Mouse (Mus musculus) C2C12 (cell line): ENCODE measurements around the gene Chrm5. TPM values are rescaled to one million over a fixed set of nuclear protein-coding genes. Genes with fewer than 3 reads are reported as not detected.

Source experiments
- H3K27me3 ChIP-seq: one replicate; pipeline ENCODE4 v1.6.1; 2011; ENCODE audit not compliant: control insufficient read depth, insufficient read depth, insufficient read length
- H3K36me3 ChIP-seq: one replicate; pipeline ENCODE4 v1.6.1; 2011; ENCODE audit not compliant: control insufficient read depth, insufficient read depth
- H3K4me3 ChIP-seq: one replicate; pipeline ENCODE4 v1.5.1; 2011; ENCODE audit warnings: mild to moderate bottlenecking, control low read depth; ENCODE audit not compliant: poor library complexity, insufficient read depth, severe bottlenecking
- H3K79me2 ChIP-seq: one replicate; pipeline ENCODE4 v1.6.1; 2011; ENCODE audit not compliant: control insufficient read depth, insufficient read depth
- H3K79me3 ChIP-seq: one replicate; pipeline ENCODE4 v1.6.1; 2011; ENCODE audit warnings: low read depth, control low read depth
- H3ac ChIP-seq: one replicate; pipeline ENCODE3; 2011; ENCODE audit warnings: low read depth; ENCODE audit not compliant: control insufficient read depth, insufficient read length
- CEBPB ChIP-seq: IDR thresholded peaks from one replicate; pipeline ENCODE4 v1.6.1; 2011; ENCODE audit warnings: low read depth, mild to moderate bottlenecking, control low read depth, moderate library complexity
- CTCF ChIP-seq: IDR thresholded peaks from one replicate; pipeline ENCODE4 v1.5.1; 2011; ENCODE audit not compliant: control insufficient read depth, insufficient read depth, insufficient read length
- FOSL1 ChIP-seq: IDR thresholded peaks from one replicate; pipeline ENCODE4 v1.8.0; 2011; ENCODE audit warnings: mild to moderate bottlenecking, low read length; ENCODE audit not compliant: poor library complexity, insufficient read depth, severe bottlenecking
- MYOD1 ChIP-seq: IDR thresholded peaks from one replicate; pipeline ENCODE4 v1.6.1; 2011; ENCODE audit warnings: low read depth; ENCODE audit not compliant: control insufficient read depth, insufficient read length
- MYOG ChIP-seq: IDR thresholded peaks from one replicate; pipeline ENCODE4 v1.6.1; 2011; ENCODE audit not compliant: control insufficient read depth, insufficient read length; ENCODE audit errors: extremely low read depth
- USF1 ChIP-seq: IDR thresholded peaks from one replicate; pipeline ENCODE4 v1.6.1; 2011; ENCODE audit warnings: low read depth, mild to moderate bottlenecking, control low read depth, moderate library complexity
- polyA plus RNA-seq: library from polyadenylated mRNA; unstranded; fragments of >200 nt; fragmentation: generic; extraction: Trizol; gene quantifications from one replicate; pipeline ENCODE4 v1.2.1, GENCODE M21; 2012; ENCODE audit warnings: missing spikeins

Gene Chrm5
- polyA plus RNA-seq, 1 experiment: not detected

DNA sequence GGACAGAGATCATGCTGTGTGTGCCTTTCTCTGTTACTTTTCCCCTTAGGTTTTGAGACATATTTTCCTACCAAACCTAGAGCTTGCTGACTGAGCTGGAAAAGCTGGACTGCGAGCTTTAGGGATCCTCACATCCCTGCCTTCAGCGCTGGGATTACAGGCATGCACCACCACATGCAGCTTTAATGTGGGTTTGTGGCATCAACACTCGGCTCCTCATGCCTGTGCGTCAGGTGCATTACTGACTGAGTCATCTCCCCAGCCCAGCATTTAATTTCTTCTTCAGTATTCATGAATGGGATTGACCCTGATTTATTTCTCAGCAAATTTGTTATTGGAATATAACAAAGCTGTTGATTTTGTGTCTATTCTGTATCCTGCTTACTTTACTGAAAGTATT, 44.3 kb downstream of the Chrm5 start:
- no peaks in the 10 kb centered on the region for H3K27me3 ChIP-seq
- no peak overlapping the region for H3K4me3 ChIP-seq
- H3K79me2 ChIP-seq: no peaks in the 10 kb centered on the region
- no peaks in the 10 kb centered on the region for H3K36me3 ChIP-seq
- no peak for TF ChIP-seq CEBPB
- TF ChIP-seq MYOG: no peak
- no peak for TF ChIP-seq FOSL1
- TF ChIP-seq MYOD1: peak; percentile 57
- H3ac ChIP-seq: no peak overlapping the region
- no peaks in the 10 kb centered on the region for H3K79me3 ChIP-seq

GRCm38 (mm10) chr2:112433359-112433758, 47.2 kb downstream of the Chrm5 start:
- Histone ChIP-seq H3K79me2 (no peaks in the 10 kb centered on the region), H3K4me3 (no peak overlapping the region), H3K36me3 (no peaks in the 10 kb centered on the region), H3K27me3 (no peaks in the 10 kb centered on the region), H3K79me3 (no peaks in the 10 kb centered on the region), H3ac (no peak overlapping the region)
- peak; percentile 41 for TF ChIP-seq CEBPB
- no peak for TF ChIP-seq FOSL1

GRCm38 (mm10) chr2:112432523-112432922, 48.0 kb downstream of the Chrm5 start:
- Histone ChIP-seq H3K27me3 (no peaks in the 10 kb centered on the region), H3K4me3 (no peak overlapping the region), H3K79me3 (no peaks in the 10 kb centered on the region), H3ac (no peak overlapping the region), H3K36me3 (no peaks in the 10 kb centered on the region), H3K79me2 (no peaks in the 10 kb centered on the region)
- TF ChIP-seq CEBPB (no peak), MYOD1 (no peak)

DNA sequence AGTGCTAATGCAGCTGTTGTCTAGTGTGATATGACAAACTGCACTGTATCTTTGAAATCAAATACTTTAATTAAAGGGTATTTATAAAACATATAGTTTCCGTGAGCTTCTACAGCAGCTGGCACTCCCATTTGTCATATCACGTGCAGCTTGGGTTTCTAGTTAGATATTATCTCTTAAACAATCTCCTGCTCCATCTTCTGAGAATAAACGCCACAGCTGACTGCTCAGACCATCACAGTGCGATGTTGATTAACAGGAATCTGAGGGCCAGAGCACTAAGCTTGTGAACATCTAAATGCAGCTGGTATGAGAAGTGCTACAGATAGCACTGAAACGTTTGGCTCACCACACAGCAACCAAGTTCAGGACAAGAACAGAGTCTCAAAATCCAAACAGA, 50.2 kb downstream of the Chrm5 start:
- Histone ChIP-seq H3K79me2 (no peaks in the 10 kb centered on the region), H3ac (no peak overlapping the region), H3K4me3 (no peak overlapping the region), H3K36me3 (no peaks in the 10 kb centered on the region), H3K27me3 (no peaks in the 10 kb centered on the region), H3K79me3 (no peaks in the 10 kb centered on the region)
- peak; percentile 79 for TF ChIP-seq USF1
- peak; percentile 79 for TF ChIP-seq MYOD1
- no peak for TF ChIP-seq MYOG

DNA sequence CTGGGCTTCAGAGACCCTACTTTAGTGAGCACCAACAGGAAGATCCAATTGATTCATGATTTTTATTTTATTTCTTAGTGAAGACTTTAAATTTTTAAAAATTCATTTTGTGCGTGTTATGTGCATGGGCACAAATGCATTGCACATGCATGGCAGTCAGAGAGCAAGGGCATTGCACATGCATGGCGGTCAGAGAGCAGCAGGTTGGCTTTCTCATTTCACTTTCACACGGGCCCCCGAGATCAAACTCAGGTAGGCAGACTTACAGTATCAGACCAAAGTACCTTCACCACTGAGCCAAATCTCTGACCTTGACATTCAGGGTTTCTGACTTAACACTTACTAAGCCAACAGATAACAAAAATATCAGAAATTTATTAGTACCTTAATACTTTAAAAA, 50.9 kb downstream of the Chrm5 start:
- no peak for TF ChIP-seq CTCF
- H3K27me3 ChIP-seq: no peaks in the 10 kb centered on the region
- H3K79me2 ChIP-seq: no peaks in the 10 kb centered on the region
- no peaks in the 10 kb centered on the region for H3K36me3 ChIP-seq
- no peaks in the 10 kb centered on the region for H3K79me3 ChIP-seq
- no peak overlapping the region for H3K4me3 ChIP-seq
- H3ac ChIP-seq: no peak overlapping the region

Other genes starting within 250 kb of the Chrm5 start
- gene Lpcat4, start 241.3 kb downstream of the Chrm5 start, polyA plus RNA-seq: 28.0 TPM
- 0.02 TPM for gene Nutm1, start 221.5 kb downstream of the Chrm5 start, polyA plus RNA-seq
- 139 TPM for gene Nop10, start 218.8 kb downstream of the Chrm5 start, polyA plus RNA-seq
- gene Slc12a6, start 214.9 kb downstream of the Chrm5 start, polyA plus RNA-seq: 4.4 TPM
- not detected for gene Gm21985, start 214.5 kb downstream of the Chrm5 start, polyA plus RNA-seq
- 152 TPM for gene Emc4, start 112.7 kb downstream of the Chrm5 start, polyA plus RNA-seq
- gene Katnbl1, start 101.6 kb downstream of the Chrm5 start, polyA plus RNA-seq: 13.3 TPM
- gene Emc7, start 25.8 kb downstream of the Chrm5 start, polyA plus RNA-seq: 15.0 TPM
- gene Aven, start 12.2 kb upstream of the Chrm5 start, polyA plus RNA-seq: 19.9 TPM